In genomic region chr5:52524207-52524606, GRCm38 (mm10) we compare ENCODE assay signal across 8 mouse cellular contexts. TPM values are rescaled to one million over a fixed set of nuclear protein-coding genes. Genes with fewer than 3 reads are reported as not detected.
A peak's percentile ranks its signal among the peaks of the same experiment; 100 is the strongest.
DNase-seq lines count a peak whose midpoint lies in the region; TF ChIP-seq lines count a peak whose summit lies in the region.

No protein-coding gene starts in this region.

- WGBS in kidney, adult 2 months, result 73% methylated on average over 3 of the region's 3 CpGs

- TF ChIP-seq POLR2A in kidney, adult 2 months (IDR thresholded peaks at IDR 0.05; ENCODE audit: low read depth, low read length), result no peak

- DNase-seq in kidney, adult 2 months, result peak; percentile 32
- no peak for DNase-seq in kidney, adult 8-10 months
- DNase-seq in adipocyte (ENCODE audit: low spot score), result peak; percentile 68
- DNase-seq in frontal cortex, postnatal 14 days (ENCODE audit: low spot score in 2 of 2), result peak; percentile 31 to 39
- peak; percentile 35 to 47 for DNase-seq in left cerebral cortex, adult 2 months (ENCODE audit: extremely low spot score in 1 of 2, low spot score in 2 of 2)
- peak; percentile 31 for DNase-seq in retina, postnatal 7 days (ENCODE audit: low read depth, low spot score)
- DNase-seq in urinary bladder, postnatal 36 days (ENCODE audit: low spot score in 2 of 2), result no peak
- DNase-seq in urinary bladder, postnatal 10 days (ENCODE audit: low spot score), result no peak

- no peaks in the 10 kb centered on the region for H3K27me3 ChIP-seq in kidney, adult 2 months (replicated peaks; ENCODE audit: control insufficient read depth, insufficient read depth, low read length)

- peak; percentile 44 for TF ChIP-seq CTCF in kidney, adult 2 months (conservative IDR thresholded peaks at IDR 0.05; ENCODE audit: insufficient read depth, insufficient read length, low read depth, low read length)
- TF ChIP-seq CTCF in left cerebral cortex, adult 2 months (IDR thresholded peaks at IDR 0.05), result peak; percentile 71

- no peak overlapping the region for H3K4me3 ChIP-seq in kidney, adult 2 months (ENCODE audit: insufficient read depth, low read depth, low read length)
- H3K4me3 ChIP-seq in left cerebral cortex, adult 2 months, result no peak overlapping the region

- H3K27ac ChIP-seq in kidney, adult 2 months (ENCODE audit: insufficient read depth, low read depth, low read length), result no peak overlapping the region
- no peak overlapping the region for H3K27ac ChIP-seq in left cerebral cortex, adult 2 months

- no peaks in the 10 kb centered on the region for H3K36me3 ChIP-seq in kidney, adult 2 months (ENCODE audit: control insufficient read depth, insufficient read depth, low read length)

- intact Hi-C loops in left cerebral cortex, adult 2 months (cut with DNase I), result loop anchor here (5.0 kb wide), 1 partner anchor 392 kb away; no protein-coding TSS in a partner anchor

- peaks cover 5% of the 10 kb centered on the region; the same call in 1 of the 2 replicates for H3K4me1 ChIP-seq in kidney, adult 2 months (ENCODE audit: control insufficient read depth, insufficient read depth, low read length)

RNA-seq across cellular contexts. Expression of gene Lgi2, which starts 42.1 kb away (rescaled TPM):
- polyA plus RNA-seq in kidney, adult 2 months (2012; rRNA removed), result 0.25 and 0.39 TPM in 2 replicates
- total RNA-seq in left cerebral cortex, adult 2 months (2021), result 10 to 100 TPM; 47.0 to 51.3 TPM

RNA-seq across cellular contexts. Expression of gene Ccdc149, which starts 52.9 kb away (rescaled TPM):
- 1.4 and 1.7 TPM in 2 replicates for polyA plus RNA-seq in kidney, adult 2 months (2012; rRNA removed)
- total RNA-seq in left cerebral cortex, adult 2 months (2021), result 10 to 100 TPM; 68.2 to 75.8 TPM

Comparison
In these comparisons a context has a peak if more than half of its experiments do, and no peak if none do; other contexts are left out.
1. DNase-seq: peak in kidney, adult 2 months (single experiment), adipocyte (single experiment), frontal cortex, postnatal 14 days (2 of 2), left cerebral cortex, adult 2 months (2 of 2) and retina, postnatal 7 days (single experiment); none in kidney, adult 8-10 months (0 of 2), urinary bladder, postnatal 36 days (0 of 2) and urinary bladder, postnatal 10 days (single experiment).